Mouse (Mus musculus) inflammation-experienced regulatory T-cells, adult 6 months (primary cell): ENCODE measurements at regions not wholly inside any gene's neighbourhood (a gene's known extent, or its start where the extent isn't known, plus 50 kb on each side); places are given as distances from the start of the nearest gene placed in this dataset.

ENCODE experiments used
- ATAC-seq: one replicate; pipeline ENCODE4 v1.8.0; 2017

DNA sequence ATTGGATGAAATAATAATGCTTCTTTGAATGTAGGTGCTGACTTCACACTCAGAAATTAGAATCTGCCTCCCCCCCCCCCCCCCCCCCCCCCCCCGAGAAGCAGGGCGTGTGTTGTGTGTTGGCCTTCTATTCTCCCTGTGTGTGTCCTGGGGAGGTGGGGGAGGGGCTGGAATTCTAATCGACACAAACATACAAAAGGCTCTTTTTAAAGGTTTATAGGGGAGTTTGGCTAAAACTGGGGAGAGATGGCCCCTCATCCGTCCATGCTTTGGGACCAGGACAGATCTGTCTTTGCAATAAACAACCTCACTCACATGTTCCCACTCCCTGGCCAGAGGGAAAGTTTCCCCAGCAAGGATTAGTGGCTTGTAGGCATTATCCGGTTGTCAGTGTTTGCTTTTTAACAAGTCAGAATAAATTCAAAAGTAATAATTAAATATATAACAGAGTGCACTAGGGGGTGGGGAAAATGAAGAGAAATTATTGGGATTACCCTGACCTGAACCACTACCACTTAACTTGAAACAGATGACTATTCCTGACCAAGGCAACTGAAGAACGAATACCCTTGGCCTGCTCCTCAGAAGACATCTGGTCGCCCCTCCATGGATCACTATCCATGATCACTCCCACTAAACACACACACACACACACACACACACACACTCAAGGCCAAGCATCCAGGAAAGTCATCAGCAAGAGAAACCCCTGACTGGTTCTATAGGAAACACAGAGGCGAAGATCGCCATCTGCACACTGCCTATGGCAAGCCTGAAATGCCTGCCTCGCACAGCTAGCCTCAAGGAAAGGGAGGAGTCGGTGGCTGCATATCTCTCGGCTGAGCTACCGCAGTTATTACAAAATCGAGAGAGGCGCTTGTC, 223.5 kb upstream of the Rgma start:
- no peak for ATAC-seq

DNA sequence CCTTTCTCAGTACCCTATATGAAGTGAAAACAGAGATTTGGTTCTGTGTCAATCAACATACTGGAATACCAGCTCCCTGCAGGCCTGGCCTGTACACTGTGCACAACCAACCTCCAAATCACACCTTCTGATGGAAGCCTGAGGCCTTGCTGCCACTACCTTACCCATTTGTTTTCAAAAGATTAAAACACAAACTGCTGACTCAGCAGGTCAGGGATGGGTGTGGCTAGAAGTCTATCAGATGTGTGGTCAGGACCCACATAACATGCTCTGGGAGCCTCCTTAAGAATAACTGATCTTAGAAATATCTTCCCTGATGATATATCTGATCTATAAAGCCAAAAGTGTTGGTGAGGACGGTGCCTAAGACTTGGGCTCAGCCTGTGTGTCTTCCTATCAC, 221.6 kb upstream of the Rgma start:
- ATAC-seq = no peak

DNA sequence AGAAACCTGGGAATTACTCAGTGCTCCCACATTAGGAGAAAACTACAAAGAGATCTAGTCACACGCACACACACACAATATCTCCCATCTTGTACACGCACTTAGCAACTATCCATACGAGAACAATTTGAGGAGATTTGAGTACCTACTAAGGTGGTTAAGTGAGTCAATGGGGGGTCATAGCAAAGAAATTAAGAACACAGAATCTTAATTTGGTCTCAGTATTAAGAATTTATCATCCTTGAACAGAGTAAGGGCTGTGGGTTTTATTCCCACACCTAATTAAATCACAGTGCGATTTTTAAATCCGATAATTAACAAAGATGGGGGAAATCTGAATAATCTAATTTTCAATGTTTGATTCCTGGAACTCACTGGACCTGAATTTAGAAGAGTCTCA, 216.5 kb upstream of the Rgma start:
- no peak for ATAC-seq

DNA sequence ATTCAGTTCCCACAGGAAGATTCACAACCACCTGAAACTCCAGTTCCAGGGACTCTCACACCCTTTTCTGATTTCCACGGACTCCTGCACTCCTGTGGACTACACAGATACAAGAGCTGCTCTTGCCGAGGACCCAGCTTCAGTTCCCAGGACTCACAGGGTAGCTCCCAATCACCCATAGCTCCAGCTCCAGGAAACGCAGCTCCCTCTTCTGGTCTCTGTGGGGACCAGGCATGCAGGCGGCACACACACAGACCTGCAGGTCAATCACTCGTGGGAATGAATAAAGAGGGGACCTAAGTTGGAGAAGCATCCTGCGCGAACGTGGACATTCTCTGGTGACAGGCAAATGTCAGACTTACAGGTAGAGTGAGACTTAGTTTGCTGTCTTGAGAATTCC, 214.3 kb upstream of the Rgma start:
- no peak for ATAC-seq

DNA sequence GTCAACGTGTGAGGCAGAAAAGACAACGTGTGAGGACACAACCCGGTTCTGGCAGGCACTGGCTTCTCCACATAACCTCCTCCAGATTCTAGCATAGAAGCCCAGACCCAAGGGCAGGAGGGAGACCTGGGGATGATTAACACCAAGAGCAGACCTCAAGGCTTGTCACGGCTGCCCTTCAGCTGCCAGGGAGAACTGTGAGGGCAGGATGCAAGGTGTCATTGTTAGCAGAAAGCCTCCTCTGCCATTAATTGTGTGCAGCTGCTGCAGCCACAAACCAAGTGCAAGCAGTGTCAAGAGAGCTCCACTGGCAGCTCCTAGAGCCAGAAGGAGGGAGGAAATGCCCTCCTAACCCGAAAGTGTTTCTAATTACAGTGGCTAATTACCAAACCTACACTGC, 211.6 kb upstream of the Rgma start:
- no peak for ATAC-seq

DNA sequence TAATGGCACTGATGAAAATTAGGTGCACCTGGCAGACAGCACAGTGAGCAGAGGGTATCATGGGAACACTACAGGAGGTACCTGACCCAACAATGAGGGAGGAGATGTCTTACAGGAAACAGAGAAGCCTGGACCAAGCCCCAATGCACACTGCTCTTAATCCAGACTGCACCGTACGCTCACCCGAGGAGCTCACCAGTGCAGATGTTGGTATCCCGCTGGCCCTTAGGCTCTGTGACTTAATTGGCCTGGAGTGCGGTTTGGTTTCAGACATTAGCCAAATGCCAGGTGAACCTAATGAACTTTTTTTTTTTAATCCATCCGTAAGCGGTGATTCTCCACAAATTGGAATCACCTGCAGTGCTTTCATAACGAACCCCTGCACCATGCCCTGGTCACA, 209.8 kb upstream of the Rgma start:
- no peak for ATAC-seq

DNA sequence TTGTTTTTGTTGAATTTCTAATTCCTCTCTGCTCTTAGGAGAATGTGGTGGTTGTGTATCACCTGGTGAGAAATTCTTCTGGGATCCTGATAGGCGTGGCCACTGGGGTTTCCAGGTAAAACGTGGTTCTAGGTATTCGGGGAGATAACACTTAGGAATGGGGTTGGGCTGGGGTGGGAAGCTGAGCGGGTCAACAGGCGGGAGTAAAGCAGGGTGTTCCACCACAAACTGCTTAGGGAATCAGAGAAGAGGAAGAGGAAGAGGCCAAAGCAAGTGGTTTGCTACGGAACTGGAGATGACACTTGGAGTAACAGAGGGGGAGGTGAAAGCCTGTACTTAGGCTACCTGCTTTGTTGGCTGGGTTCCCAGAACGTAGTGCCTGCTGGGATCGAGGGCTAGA, 205.9 kb upstream of the Rgma start:
- ATAC-seq = no peak

DNA sequence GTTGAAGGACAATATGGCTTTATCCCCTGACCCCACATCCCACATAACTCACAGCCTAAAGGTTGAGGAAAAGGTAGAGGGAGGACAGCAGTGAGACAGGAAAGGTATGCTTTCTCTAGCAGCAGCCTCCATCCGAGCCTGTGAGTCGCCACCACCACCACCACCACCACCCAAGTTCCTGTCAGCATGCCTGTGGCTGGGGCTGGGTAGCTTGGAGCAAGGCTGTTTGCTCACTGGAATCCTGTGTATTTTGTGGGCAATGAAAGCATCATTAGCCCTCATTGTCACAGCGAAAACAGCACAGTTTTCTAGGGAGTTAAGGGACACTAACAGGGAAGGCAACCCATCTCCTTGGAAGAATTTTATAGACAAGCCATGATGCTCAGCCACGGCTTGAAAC, 202.7 kb upstream of the Rgma start:
- ATAC-seq = no peak

DNA sequence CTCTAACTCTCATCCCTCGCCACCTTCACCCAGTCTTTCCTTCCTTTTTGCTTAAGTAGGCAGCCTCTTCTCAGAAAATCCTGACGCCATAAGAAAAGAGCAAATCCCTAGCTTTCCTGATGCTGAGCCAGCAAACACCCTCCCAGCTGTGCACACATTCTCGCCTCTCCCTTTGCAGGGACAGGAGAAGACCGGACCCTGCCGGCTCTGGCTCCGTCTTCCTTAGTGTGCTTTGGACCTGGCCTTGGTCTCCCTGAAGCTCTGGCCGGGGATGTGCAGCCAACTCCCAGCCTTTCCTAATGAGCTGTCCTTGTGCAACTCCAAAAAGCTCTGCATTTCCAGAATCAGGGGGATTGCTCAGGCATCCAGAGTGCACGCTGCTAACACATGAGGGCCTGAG, 191.5 kb upstream of the Rgma start:
- ATAC-seq = no peak

DNA sequence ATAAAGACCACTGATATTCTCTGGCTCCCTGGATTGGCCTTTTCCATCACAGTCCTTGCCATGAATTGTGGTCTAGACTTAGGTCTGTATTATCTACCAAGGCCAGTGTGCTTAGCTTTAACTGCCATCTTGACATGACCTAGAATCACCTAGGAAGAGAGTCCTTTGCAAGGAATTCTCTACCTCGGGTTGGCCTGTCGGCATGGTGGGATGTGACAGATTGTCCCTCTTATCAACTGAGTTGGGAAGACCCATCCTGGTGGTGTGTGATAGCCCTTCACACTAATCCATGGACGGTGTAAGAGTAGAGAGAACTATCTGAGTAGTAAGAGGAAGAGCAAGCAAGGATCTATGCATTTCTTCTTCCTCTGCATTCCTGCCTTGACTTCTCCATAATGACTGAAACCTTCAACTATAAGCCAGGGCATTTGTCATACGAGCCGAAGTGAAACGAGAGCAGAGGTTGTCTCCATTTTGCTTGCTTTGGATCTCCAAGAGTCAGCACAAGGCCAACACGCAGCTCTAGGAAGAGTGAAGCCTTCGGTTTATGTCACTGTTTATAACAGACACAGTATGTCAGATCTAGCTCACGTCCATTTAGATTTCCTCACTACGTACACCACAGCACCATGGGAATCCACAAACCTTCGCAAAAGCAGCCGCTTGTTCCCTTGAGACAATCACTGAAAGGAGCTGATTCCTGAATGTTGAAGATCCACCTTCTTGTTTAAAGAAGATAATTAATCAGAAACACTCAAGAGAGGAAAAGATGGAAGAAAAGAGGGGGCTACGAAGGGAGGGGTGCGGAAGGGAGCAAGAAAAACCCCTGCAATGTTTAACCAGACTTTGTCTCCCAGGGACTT, 190.9 kb upstream of the Rgma start:
- no peak for ATAC-seq

DNA sequence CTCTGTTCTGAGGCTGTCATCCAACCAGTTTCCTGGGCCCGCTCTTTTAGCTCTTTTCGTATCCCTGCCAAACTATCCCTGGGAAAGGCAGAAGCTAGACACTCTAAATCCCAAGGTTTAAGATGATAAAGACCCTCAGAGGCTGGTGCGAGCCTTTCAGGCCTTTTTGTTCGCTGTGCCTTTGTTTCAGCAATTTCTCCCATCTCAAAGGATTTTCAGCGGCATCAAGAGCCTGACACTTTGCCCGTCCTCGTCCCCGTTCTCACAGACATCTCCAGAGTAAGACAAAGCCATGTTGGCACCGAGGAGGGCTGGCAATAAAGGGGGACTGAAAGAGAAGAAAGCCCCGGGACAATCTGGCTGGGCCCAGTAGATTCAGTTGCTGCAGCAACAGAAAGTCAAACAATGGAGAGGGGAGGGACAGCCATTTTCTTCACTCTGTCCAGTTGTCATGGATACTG, 190.2 kb upstream of the Rgma start:
- no peak for ATAC-seq

DNA sequence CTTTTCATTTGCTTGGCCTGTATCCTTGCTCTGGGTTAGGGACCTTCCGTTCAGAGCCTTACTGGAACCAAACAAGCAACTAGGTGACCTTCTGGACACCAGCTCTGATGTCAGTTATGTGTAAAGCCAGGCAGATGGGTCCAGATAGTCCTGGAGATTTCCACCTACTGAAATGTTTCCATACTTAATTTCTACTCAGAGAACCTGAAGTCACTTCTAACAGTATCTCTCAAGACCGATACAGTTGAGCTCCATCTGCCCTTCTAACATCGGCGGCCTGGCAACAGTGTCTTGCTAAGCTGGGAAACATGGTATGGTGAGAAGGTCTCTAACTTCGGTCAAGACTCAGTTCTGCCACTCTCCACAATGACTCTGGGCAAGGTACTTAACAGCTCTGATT, 189.7 kb upstream of the Rgma start:
- no peak for ATAC-seq

DNA sequence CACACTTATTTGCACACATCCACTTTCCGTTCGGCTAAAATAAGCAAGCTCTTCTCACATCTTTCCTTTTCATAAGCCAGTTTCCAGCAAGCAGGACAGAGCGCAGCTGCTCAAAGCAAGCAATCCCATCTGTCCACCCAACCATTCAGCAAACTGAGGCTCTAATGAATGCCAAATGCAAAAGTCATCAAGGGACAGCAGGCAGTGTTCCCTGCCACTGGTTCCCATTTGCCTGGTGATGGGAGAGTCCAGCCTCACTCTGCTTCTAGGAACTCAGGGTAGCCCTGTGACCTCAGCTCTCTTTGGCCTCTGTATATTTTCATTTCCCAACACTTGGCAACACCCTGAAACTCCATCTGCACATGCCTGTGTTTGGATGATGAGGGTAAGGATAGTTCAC, 188.8 kb upstream of the Rgma start:
- no peak for ATAC-seq

DNA sequence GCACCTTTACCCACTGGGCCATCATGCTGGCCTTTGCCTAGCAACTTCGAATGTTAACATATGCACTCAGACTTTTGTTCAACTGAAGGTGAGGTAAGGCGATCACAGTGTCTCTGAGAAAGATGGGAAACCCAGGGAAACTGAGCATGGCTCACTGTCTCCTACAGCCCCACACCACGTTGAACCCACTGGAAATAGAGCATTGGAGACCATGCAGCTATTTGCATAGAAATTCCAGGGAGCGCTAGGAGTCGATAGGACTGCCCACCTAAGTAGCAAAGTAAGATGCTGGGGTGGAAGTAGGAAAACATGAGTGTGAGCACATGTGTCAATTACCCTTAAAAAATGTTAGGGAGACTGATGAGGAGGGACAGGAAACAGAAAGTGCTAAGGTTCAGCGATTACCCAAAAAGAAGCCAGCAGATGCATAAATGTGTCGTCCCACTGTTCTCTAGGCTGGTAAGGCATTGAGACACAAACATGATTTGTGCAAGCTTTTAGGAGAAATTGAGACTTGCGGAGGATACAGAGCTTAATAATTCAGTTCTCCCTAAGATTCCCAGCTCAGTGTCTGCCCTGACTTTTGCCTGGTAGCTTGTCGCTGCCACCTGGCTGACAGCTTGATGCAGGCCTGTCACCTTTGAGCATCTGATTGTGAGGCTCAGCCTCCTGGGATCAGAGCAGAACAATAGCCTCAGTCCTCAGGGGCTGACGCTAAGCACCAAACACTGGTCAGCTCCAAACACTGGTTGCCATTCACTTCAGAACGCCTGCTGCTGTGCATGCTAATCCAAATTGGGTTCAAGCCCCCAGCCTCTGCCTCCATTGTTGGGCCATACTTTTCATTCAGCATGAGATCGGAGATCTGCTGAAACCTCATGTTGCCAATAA, 183.7 kb upstream of the Rgma start:
- ATAC-seq = no peak

DNA sequence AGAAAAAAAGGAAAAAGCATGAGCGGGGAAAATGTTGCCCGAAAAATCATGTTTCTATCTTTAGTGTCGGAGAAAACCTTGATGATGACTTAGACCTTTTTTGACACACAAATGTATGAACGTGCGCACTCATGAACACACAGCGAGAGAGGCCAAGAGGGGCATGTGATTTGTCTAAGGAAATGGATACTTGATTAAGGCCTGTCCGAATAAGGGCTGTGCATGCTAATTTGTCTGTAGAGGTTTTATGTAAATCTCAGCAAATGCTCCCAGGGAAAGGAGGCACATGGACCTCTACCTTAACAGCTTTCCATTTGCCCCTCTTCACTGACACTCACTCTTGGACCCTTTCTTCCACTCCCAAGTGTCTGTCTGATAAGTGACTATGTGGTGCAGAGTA, 182.5 kb upstream of the Rgma start:
- no peak for ATAC-seq

DNA sequence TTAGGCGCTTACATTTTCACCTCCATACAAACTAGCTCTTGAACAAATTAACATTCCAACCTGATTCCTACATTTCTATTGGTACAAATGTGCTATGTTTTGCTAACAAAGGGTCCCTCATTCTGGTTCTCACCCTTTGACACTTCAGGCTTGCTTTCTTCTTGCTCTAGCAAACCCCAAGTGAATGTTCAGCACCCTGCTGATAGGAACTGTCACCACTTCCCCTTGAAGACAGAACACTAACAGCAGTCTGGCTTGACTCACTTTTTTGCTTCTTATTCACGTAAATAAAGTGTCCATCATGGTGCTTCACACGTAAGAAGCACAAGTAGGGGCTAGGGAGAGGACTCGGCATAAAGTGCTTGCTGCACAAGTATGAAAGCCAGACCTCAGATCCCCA, 180.0 kb upstream of the Rgma start:
- no peak for ATAC-seq

DNA sequence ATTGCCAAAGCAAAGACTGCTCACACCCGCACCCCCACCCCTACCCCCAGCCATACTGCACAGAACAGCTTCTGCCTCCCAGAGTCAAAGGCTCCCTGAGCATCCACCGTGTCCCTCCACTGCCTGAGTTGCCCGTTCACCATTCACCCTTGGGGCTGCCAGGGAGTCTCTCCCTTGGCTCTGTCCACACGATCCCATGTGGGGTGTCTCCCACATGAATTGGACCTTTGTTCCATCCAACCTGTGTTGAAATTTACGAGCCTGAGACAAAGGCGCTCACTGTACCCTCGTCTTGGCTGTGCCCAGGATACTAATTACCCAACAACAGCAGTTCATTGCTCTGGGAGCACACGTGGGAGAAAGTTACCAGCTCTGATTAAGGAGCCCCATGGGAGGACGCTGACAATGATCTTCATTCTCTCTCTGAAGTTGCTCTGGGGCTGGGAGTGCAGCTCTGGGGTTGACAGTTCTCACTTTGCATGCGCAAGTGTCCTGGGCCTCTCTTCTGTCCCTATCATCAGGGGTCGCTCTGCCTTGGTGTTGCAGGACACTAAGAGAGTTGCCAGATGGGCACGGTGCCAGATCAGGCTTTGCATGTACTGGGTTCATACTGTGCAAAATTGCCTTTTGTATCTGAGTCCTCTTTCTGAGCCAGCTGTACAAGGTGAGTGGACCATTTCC, 178.3 kb upstream of the Rgma start:
- no peak for ATAC-seq

DNA sequence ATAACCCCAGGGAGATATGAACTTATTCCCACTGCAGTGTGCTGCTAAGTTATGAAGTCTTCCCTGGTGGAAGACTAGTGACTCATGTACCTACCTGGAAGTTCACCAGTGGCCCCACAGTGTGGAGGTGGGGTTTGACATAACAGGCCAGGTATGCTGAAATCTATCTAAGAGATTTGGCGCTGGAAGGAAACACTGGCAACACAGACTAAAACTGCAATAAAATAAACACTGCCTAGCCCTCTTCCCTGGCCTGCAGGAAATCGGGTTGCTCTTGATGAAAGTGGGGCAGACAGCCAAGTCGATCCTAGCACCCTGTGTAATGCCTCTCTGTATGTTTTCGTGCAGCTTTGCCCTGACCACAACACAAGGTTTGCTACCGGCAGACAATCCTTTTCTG, 177.2 kb upstream of the Rgma start:
- no peak for ATAC-seq

DNA sequence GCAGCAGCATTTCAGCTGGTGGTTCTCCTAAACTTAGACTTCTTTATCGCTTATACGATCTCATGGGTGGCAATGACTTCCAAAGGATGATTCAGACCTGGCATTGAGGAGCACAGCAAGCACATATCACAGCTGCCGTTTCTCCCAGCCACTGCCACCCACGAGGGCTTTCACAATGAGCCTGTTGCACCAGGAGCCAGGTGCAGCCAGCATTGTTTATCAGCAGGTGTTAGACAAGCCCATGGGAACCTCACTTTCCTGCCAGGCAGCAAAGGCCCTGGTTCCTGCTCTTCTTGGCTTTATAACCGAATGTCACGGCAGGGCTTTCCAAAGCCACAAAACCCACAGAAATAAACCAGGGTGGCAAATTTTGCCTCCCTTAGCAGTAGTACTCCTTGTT, 175.3 kb upstream of the Rgma start:
- no peak for ATAC-seq

DNA sequence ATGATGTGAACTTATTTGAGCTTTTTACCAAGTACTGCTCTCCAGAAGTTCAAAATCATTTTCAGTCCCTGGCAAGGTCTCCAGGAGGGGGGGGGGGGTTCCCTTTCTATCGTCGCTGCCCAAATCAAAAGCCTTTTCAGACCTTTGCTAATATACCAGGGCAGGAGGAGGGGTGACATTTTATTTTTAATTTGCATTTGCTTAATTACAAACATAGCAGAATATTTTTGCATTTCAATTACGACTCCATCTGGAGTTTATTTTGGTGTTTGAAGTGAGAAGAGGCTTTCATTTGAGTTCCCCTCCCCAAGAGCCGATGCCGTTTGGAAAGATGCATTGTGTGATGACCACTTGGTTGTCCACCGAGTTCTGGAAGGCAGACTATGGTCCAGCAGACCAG, 174.0 kb upstream of the Rgma start:
- ATAC-seq = no peak

DNA sequence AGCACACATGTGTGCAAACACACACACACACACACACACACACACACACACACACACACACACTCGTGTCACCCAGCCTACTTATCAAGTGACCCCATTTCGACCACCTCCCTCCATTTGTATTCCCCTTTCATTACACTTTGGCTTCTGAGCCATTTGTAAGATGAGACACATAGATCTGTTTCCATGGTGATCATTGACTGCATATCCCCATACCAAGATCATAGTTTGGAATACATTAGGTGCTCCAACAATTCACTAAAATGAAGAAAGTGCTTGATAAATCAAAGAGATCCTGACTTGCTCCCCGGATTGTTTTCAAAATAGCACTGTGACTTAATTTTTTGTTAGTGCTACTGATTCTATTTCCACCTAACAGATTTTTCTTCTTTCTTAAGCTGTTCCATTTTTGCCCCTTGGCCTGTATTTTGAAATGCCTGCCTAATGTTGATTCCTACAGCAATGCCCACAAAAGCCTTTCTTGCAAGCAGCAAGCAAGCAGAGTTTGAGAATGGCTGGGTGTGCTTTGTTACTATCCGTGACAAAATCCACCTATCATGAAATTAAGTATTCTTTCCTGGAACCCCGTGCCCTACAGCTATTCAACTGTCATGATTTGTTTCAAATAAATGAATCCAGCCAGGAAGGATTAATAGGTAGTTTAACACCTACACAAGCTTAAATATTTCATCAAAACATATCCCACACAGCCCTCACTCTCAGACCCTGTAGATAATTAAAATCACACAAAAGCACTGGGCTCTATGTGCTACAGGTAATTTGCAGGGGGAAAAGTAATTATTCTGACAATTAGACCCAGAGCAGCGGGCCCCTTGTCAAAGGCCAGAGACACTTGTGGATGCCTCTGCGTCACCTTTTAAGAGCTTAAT, 168.1 kb upstream of the Rgma start:
- ATAC-seq = no peak
